Mouse (Mus musculus) myocyte (in vitro differentiated cells): ENCODE data around the gene Slc35f1. TPM values are rescaled to one million over a fixed set of nuclear protein-coding genes. Genes with fewer than 3 reads are reported as not detected.

Experiments used
- H3K27me3 ChIP-seq: one replicate; pipeline ENCODE4 v1.6.1; 2011; ENCODE audit not compliant: control insufficient read depth, insufficient read depth, insufficient read length
- H3K36me3 ChIP-seq: one replicate; pipeline ENCODE4 v1.6.1; 2011; ENCODE audit not compliant: control insufficient read depth, insufficient read depth
- H3K4me2 ChIP-seq: one replicate; pipeline ENCODE4 v1.6.1; 2011; ENCODE audit warnings: low read depth, control low read depth
- H3K4me3 ChIP-seq: one replicate; pipeline ENCODE4 v1.5.1; 2011; ENCODE audit warnings: mild to moderate bottlenecking, control low read depth, moderate library complexity
- H3K79me2 ChIP-seq: one replicate; pipeline ENCODE4 v1.6.1; 2011; ENCODE audit not compliant: control insufficient read depth, insufficient read depth
- H3ac ChIP-seq: one replicate; pipeline ENCODE4 v1.6.1; 2011; ENCODE audit not compliant: control insufficient read depth, insufficient read length
- CEBPB ChIP-seq: IDR thresholded peaks from 2 replicates; pipeline ENCODE4 v1.6.1; 2011; ENCODE audit warnings: mild to moderate bottlenecking, moderate library complexity; ENCODE audit not compliant: poor library complexity, insufficient read depth, severe bottlenecking
- E2F4 ChIP-seq: IDR thresholded peaks from one replicate; pipeline ENCODE4 v1.6.1; 2011; ENCODE audit warnings: mild to moderate bottlenecking, control low read depth, moderate library complexity; ENCODE audit not compliant: insufficient read depth
- MAX ChIP-seq: IDR thresholded peaks from one replicate; pipeline ENCODE4 v1.6.1; 2011; ENCODE audit warnings: low read depth, mild to moderate bottlenecking, control low read depth
- MYOD1 ChIP-seq, 3 experiments: IDR thresholded peaks; one replicate each; pipeline ENCODE4 v1.6.1; 2011; ENCODE audit warnings: control low read depth in 2 of 3, low read depth in 2 of 3, mild to moderate bottlenecking in 2 of 3, moderate library complexity in 1 of 3; ENCODE audit not compliant: insufficient read length in 2 of 3, control insufficient read depth in 1 of 3
- MYOG ChIP-seq, 3 experiments: IDR thresholded peaks; one replicate each; pipeline ENCODE4 v1.6.1; 2011; ENCODE audit warnings: control low read depth in 2 of 3, low read depth in 2 of 3, mild to moderate bottlenecking in 2 of 3; ENCODE audit not compliant: insufficient read length in 2 of 3, control insufficient read depth in 1 of 3, insufficient read depth in 1 of 3
- POLR2A ChIP-seq: IDR thresholded peaks from one replicate; pipeline ENCODE4 v1.6.1; 2011; ENCODE audit warnings: low read depth, mild to moderate bottlenecking, control low read depth, moderate library complexity; ENCODE audit not compliant: insufficient read length
- POLR2AphosphoS2 ChIP-seq: IDR thresholded peaks from one replicate; pipeline ENCODE4 v1.6.1; 2011; ENCODE audit warnings: low read depth, control low read depth; ENCODE audit not compliant: insufficient read length
- REST ChIP-seq: IDR thresholded peaks from one replicate; pipeline ENCODE4 v1.6.1; 2011; ENCODE audit warnings: mild to moderate bottlenecking, control low read depth, moderate library complexity; ENCODE audit not compliant: insufficient read depth, insufficient read length
- SRF ChIP-seq: IDR thresholded peaks from one replicate; pipeline ENCODE4 v1.6.1; 2011; ENCODE audit warnings: low read depth; ENCODE audit not compliant: control insufficient read depth, insufficient read length
- TCF12 ChIP-seq: IDR thresholded peaks from one replicate; pipeline ENCODE4 v1.6.1; 2011; ENCODE audit warnings: mild to moderate bottlenecking, control low read depth; ENCODE audit not compliant: poor library complexity, insufficient read depth, severe bottlenecking
- TCF3 ChIP-seq: IDR thresholded peaks from one replicate; pipeline ENCODE4 v1.6.1; 2011; ENCODE audit warnings: low read depth, control low read depth; ENCODE audit not compliant: insufficient read length
- USF1 ChIP-seq: IDR thresholded peaks from one replicate; pipeline ENCODE4 v1.6.1; 2011; ENCODE audit warnings: low read depth, mild to moderate bottlenecking, control low read depth, moderate library complexity
- polyA plus RNA-seq: library from polyadenylated mRNA; unstranded; fragments of >200 nt; fragmentation: generic; extraction: Trizol; gene quantifications from one replicate; pipeline ENCODE4 v1.2.1, GENCODE M21; 2012; ENCODE audit warnings: missing spikeins

Slc35f1 gene
- polyA plus RNA-seq, 1 experiment: not detected

GRCm38 (mm10) chr10:52851994-52852393 is 161.7 kb downstream of the Slc35f1 start:
- H3K4me2 ChIP-seq: no peak overlapping the region
- H3K79me2 ChIP-seq: no peaks in the 10 kb centered on the region
- no peaks in the 10 kb centered on the region for H3K36me3 ChIP-seq
- no peaks in the 10 kb centered on the region for H3K27me3 ChIP-seq
- TF ChIP-seq MYOD1 (IDR thresholded peaks at IDR 0.05; ENCODE audit: control insufficient read depth in 1 of 3, insufficient read length in 2 of 3, low read depth in 2 of 3) (no peak), REST (no peak), CEBPB (no peak), USF1 (no peak), POLR2A (no peak), MAX (no peak), POLR2AphosphoS2 (no peak), TCF12 (no peak), MYOG (IDR thresholded peaks at IDR 0.05; ENCODE audit: control insufficient read depth in 1 of 3, insufficient read depth in 1 of 3, insufficient read length in 2 of 3, low read depth in 2 of 3) (no peak), TCF3 (no peak), SRF (no peak), E2F4 (no peak)
- H3K4me3 ChIP-seq: no peak overlapping the region
- no peak overlapping the region for H3ac ChIP-seq

GRCm38 (mm10) chr10:52860851-52861250 is 170.5 kb downstream of the Slc35f1 start:
- no peaks in the 10 kb centered on the region for H3K36me3 ChIP-seq
- no peak overlapping the region for H3ac ChIP-seq
- H3K4me3 ChIP-seq: no peak overlapping the region
- no peak overlapping the region for H3K4me2 ChIP-seq
- no peaks in the 10 kb centered on the region for H3K27me3 ChIP-seq
- no peaks in the 10 kb centered on the region for H3K79me2 ChIP-seq
- TF ChIP-seq CEBPB: no peak
- no peak for TF ChIP-seq POLR2AphosphoS2
- no peak for TF ChIP-seq USF1
- no peak for TF ChIP-seq TCF12
- TF ChIP-seq TCF3: no peak
- no peak for TF ChIP-seq POLR2A
- no peak for TF ChIP-seq REST
- no peak for TF ChIP-seq MAX
- TF ChIP-seq SRF: no peak
- no peak for TF ChIP-seq MYOG (IDR thresholded peaks at IDR 0.05; ENCODE audit: control insufficient read depth in 1 of 3, insufficient read depth in 1 of 3, insufficient read length in 2 of 3, low read depth in 2 of 3)
- no peak for TF ChIP-seq E2F4
- no peak for TF ChIP-seq MYOD1 (IDR thresholded peaks at IDR 0.05; ENCODE audit: control insufficient read depth in 1 of 3, insufficient read length in 2 of 3, low read depth in 2 of 3)

- Histone ChIP-seq H3K4me3 (no peak overlapping the region), H3K4me2 (no peak overlapping the region), H3K36me3 (no peaks in the 10 kb centered on the region), H3K27me3 (no peaks in the 10 kb centered on the region), H3ac (no peak overlapping the region), H3K79me2 (no peaks in the 10 kb centered on the region)
- TF ChIP-seq MYOG (IDR thresholded peaks at IDR 0.05; ENCODE audit: control insufficient read depth in 1 of 3, insufficient read depth in 1 of 3, insufficient read length in 2 of 3, low read depth in 2 of 3) (no peak), USF1 (no peak), SRF (no peak), TCF3 (no peak), MYOD1 (IDR thresholded peaks at IDR 0.05; ENCODE audit: control insufficient read depth in 1 of 3, insufficient read length in 2 of 3, low read depth in 2 of 3) (no peak), MAX (no peak), REST (no peak), POLR2AphosphoS2 (no peak), CEBPB (no peak), TCF12 (no peak), POLR2A (no peak), E2F4 (no peak)
These were observed 174.6 kb downstream of the Slc35f1 start for GRCm38 (mm10) chr10:52864936-52865335.

GRCm38 (mm10) chr10:52871110-52871509 is 180.8 kb downstream of the Slc35f1 start:
- TF ChIP-seq CEBPB: no peak
- TF ChIP-seq USF1: no peak
- no peak for TF ChIP-seq TCF3
- no peak for TF ChIP-seq POLR2A
- no peak for TF ChIP-seq POLR2AphosphoS2
- TF ChIP-seq TCF12: no peak
- no peak for TF ChIP-seq MAX
- TF ChIP-seq E2F4: no peak
- TF ChIP-seq MYOD1 (IDR thresholded peaks at IDR 0.05; ENCODE audit: control insufficient read depth in 1 of 3, insufficient read length in 2 of 3, low read depth in 2 of 3): no peak
- no peak for TF ChIP-seq MYOG (IDR thresholded peaks at IDR 0.05; ENCODE audit: control insufficient read depth in 1 of 3, insufficient read depth in 1 of 3, insufficient read length in 2 of 3, low read depth in 2 of 3)
- no peak for TF ChIP-seq SRF
- no peak for TF ChIP-seq REST
- no peaks in the 10 kb centered on the region for H3K36me3 ChIP-seq
- H3ac ChIP-seq: no peak overlapping the region
- no peaks in the 10 kb centered on the region for H3K79me2 ChIP-seq
- H3K27me3 ChIP-seq: no peaks in the 10 kb centered on the region
- H3K4me2 ChIP-seq: no peak overlapping the region
- no peak overlapping the region for H3K4me3 ChIP-seq

GRCm38 (mm10) chr10:52874133-52874532 is 183.8 kb downstream of the Slc35f1 start:
- Histone ChIP-seq H3K79me2 (no peaks in the 10 kb centered on the region), H3K4me3 (no peak overlapping the region), H3ac (no peak overlapping the region), H3K27me3 (no peaks in the 10 kb centered on the region), H3K36me3 (no peaks in the 10 kb centered on the region), H3K4me2 (no peak overlapping the region)
- no peak for TF ChIP-seq MYOG (IDR thresholded peaks at IDR 0.05; ENCODE audit: control insufficient read depth in 1 of 3, insufficient read depth in 1 of 3, insufficient read length in 2 of 3, low read depth in 2 of 3)
- no peak for TF ChIP-seq TCF3
- no peak for TF ChIP-seq REST
- no peak for TF ChIP-seq E2F4
- TF ChIP-seq MYOD1 (IDR thresholded peaks at IDR 0.05; ENCODE audit: control insufficient read depth in 1 of 3, insufficient read length in 2 of 3, low read depth in 2 of 3): no peak
- no peak for TF ChIP-seq POLR2A
- no peak for TF ChIP-seq USF1
- no peak for TF ChIP-seq MAX
- no peak for TF ChIP-seq SRF
- TF ChIP-seq CEBPB: no peak
- no peak for TF ChIP-seq TCF12
